ENCODE assay signal across 12 mouse cellular contexts in genomic region chr10:30327849-30328248, GRCm38 (mm10).
DNase-seq lines count a peak whose midpoint lies in the region; ATAC-seq and TF ChIP-seq lines count a peak whose summit lies in the region.
"Had no signal": no experiment of that assay in that cellular context is flagged by ENCODE, and none has a peak within 500 bp of the region (broad histone marks: within the 10 kb centered on the region; RNA-seq: fewer than 3 reads in every experiment).

No protein-coding gene starts in this region.

- H3K9me3 ChIP-seq in kidney, embryonic 15.5 days (replicated peaks): no peaks in the 10 kb centered on the region
- H3K9me3 ChIP-seq in forebrain, embryonic 11.5 days (ENCODE audit: control insufficient read depth, low read length): no peaks in the 10 kb centered on the region
- no peaks in the 10 kb centered on the region for H3K9me3 ChIP-seq in midbrain, postnatal 0 days (ENCODE audit: low read length)
- H3K9me3 ChIP-seq: limb, embryonic 15.5 days had no signal

- no peaks in the 10 kb centered on the region for H3K36me3 ChIP-seq in kidney, embryonic 15.5 days
- H3K36me3 ChIP-seq in forebrain, embryonic 11.5 days (ENCODE audit: control insufficient read depth, insufficient read depth, low read length): no peaks in the 10 kb centered on the region
- H3K36me3 ChIP-seq in midbrain, postnatal 0 days (ENCODE audit: insufficient read depth, low read length): no peaks in the 10 kb centered on the region
- H3K36me3 ChIP-seq: limb, embryonic 15.5 days had no signal

- ATAC-seq in kidney, embryonic 15.5 days (replicated peaks; ENCODE audit: low FRiP score): peak; percentile 94
- ATAC-seq in forebrain, embryonic 11.5 days (replicated peaks; ENCODE audit: low FRiP score): peak; percentile 90
- peak; percentile 47 for ATAC-seq in midbrain, postnatal 0 days (ENCODE audit: low FRiP score)
- ATAC-seq: inflammation-experienced regulatory T-cells, adult 6 months had no signal

- WGBS in kidney, embryonic 15.5 days: 29% methylated on average over 8 of the region's 8 CpGs
- 6% methylated on average over 8 of the region's 8 CpGs for WGBS in forebrain, embryonic 11.5 days
- WGBS in midbrain, postnatal 0 days: 21% methylated on average over 8 of the region's 8 CpGs

- no peak overlapping the region for H3K9ac ChIP-seq in kidney, embryonic 15.5 days
- no peak overlapping the region for H3K9ac ChIP-seq in forebrain, embryonic 11.5 days (ENCODE audit: low read length)
- H3K9ac ChIP-seq in midbrain, postnatal 0 days (replicated peaks; ENCODE audit: low read length, poor library complexity, severe bottlenecking): no peak overlapping the region
- H3K9ac ChIP-seq: limb, embryonic 15.5 days had no signal

- H3K4me1 ChIP-seq in kidney, embryonic 15.5 days: peaks cover 22% of the 10 kb centered on the region
- peaks cover 3% of the 10 kb centered on the region; the same call in 1 of the 2 replicates for H3K4me1 ChIP-seq in forebrain, embryonic 11.5 days (replicated peaks; ENCODE audit: control insufficient read depth, insufficient read depth, low read length)
- no peaks in the 10 kb centered on the region for H3K4me1 ChIP-seq in midbrain, postnatal 0 days (ENCODE audit: insufficient read depth, low read length)

- 0 out of 2 replicates have a peak overlapping the region, but pooled peaks have one; percentile 41 for H3K27ac ChIP-seq in kidney, embryonic 15.5 days
- H3K27ac ChIP-seq in forebrain, embryonic 11.5 days (ENCODE audit: low read depth, low read length): peak overlapping the region; percentile 46; the same call in 1 of the 2 replicates
- no peak overlapping the region for H3K27ac ChIP-seq in midbrain, postnatal 0 days (ENCODE audit: low read depth, low read length)
- H3K27ac ChIP-seq: limb, embryonic 15.5 days had no signal

- no peak overlapping the region for H3K4me3 ChIP-seq in kidney, embryonic 15.5 days (replicated peaks)
- no peak overlapping the region for H3K4me3 ChIP-seq in forebrain, embryonic 11.5 days (ENCODE audit: low read depth, low read length)
- no peak overlapping the region for H3K4me3 ChIP-seq in midbrain, postnatal 0 days (ENCODE audit: low read depth, low read length)
- H3K4me3 ChIP-seq: limb, embryonic 15.5 days had no signal

- no peaks in the 10 kb centered on the region for H3K27me3 ChIP-seq in kidney, embryonic 15.5 days
- H3K27me3 ChIP-seq in forebrain, embryonic 11.5 days (ENCODE audit: control insufficient read depth, insufficient read depth, low read length): no peaks in the 10 kb centered on the region
- H3K27me3 ChIP-seq in midbrain, postnatal 0 days (ENCODE audit: insufficient read depth, low read length): no peaks in the 10 kb centered on the region
- H3K27me3 ChIP-seq: limb, embryonic 15.5 days had no signal

- peak overlapping the region; percentile 39; the same call in 1 of the 2 replicates for H3K4me2 ChIP-seq in kidney, embryonic 15.5 days
- no peak overlapping the region for H3K4me2 ChIP-seq in forebrain, embryonic 11.5 days (ENCODE audit: low read depth, low read length, severe bottlenecking)
- H3K4me2 ChIP-seq in midbrain, postnatal 0 days (ENCODE audit: low read depth, low read length, poor library complexity, severe bottlenecking): no peak overlapping the region
- H3K4me2 ChIP-seq: limb, embryonic 15.5 days had no signal

- TF ChIP-seq CTCF in midbrain, postnatal 0 days (IDR thresholded peaks at IDR 0.05): no peak

- no peak for DNase-seq in kidney, adult 9 months
- peak; percentile 80 for DNase-seq in forebrain, embryonic 11.5 days (ENCODE audit: low spot score)
- peak; percentile 62 for DNase-seq in hindlimb bud, embryonic 11.5 days (ENCODE audit: extremely low spot score, low read depth, low spot score)
- peak; percentile 46 for DNase-seq in midbrain, postnatal 0 days (ENCODE audit: low spot score)
- no peak for DNase-seq in testis, postnatal 14 days (ENCODE audit: low spot score)
- no peak for DNase-seq in urinary bladder, postnatal 4 days (ENCODE audit: low spot score in 2 of 2)
- no peak for DNase-seq in layer of hippocampus, adult 8-10 months (ENCODE audit: low spot score in 2 of 2)
- DNase-seq: adrenal gland, adult 8-10 months; cerebellum, adult 2 months had no signal

Comparison
In these comparisons a context has a peak if more than half of its experiments do, and no peak if none do; other contexts are left out.
1. DNase-seq: peak in forebrain, embryonic 11.5 days (single experiment), hindlimb bud, embryonic 11.5 days (single experiment) and midbrain, postnatal 0 days (single experiment); none in kidney, adult 9 months (single experiment), testis, postnatal 14 days (single experiment), urinary bladder, postnatal 4 days (0 of 2) and layer of hippocampus, adult 8-10 months (0 of 2).
2. Peak in every context shown above with its lines, with median percentiles within 50 percentile points of each other: ATAC-seq.